Mouse (Mus musculus) kidney, adult 2 months (tissue): Measurements from ENCODE around the gene Adssl1.

Experiments
- CTCF ChIP-seq: fragments of 200-500 bp; conservative IDR thresholded peaks from 2 replicates; pipeline ENCODE4 v1.5.1; 2011; ENCODE audit warnings: low read depth, mild to moderate bottlenecking, control low read depth, low read length, moderate library complexity, mixed read lengths; ENCODE audit not compliant: insufficient read depth, insufficient read length
- POLR2A ChIP-seq: fragments of 200-500 bp; IDR thresholded peaks from one replicate; pipeline ENCODE4 v1.6.1; 2011; ENCODE audit warnings: low read depth, low read length, control low read depth

- TF ChIP-seq POLR2A, result no peak
- TF ChIP-seq CTCF, result no peak
Observed at GRCm38 (mm10) chr12:112683351-112683750, 63.5 kb downstream of the Adssl1 start.
